Mouse (Mus musculus) MEL (cell line): ENCODE results near the gene Map10. TPM values are rescaled to one million over a fixed set of nuclear protein-coding genes. Genes with fewer than 3 reads are reported as not detected.

ENCODE experiments used
- DNase-seq: peaks from one replicate; pipeline ENCODE4 v3.0.0; 2011; ENCODE audit warnings: low read depth, low spot score
- H3K27ac ChIP-seq: 2 replicates; pipeline ENCODE4 v1.5.1; 2012; ENCODE audit warnings: low read depth, mild to moderate bottlenecking, control low read depth, low read length, moderate library complexity; ENCODE audit not compliant: control insufficient read depth
- H3K27me3 ChIP-seq, 2 experiments: fragments of 150-350 bp in 1 of 2; sonication (generic) in 1 of 2; 2 replicates each; pipeline ENCODE4 v1.6.1; 2012; ENCODE audit warnings: low read length in 2 of 2, mild to moderate bottlenecking in 2 of 2, improper control_type of control experiment in 1 of 2, moderate library complexity in 1 of 2; ENCODE audit not compliant: insufficient read depth in 2 of 2, control insufficient read depth in 1 of 2
- H3K36me3 ChIP-seq, 2 experiments: 2 replicates each; pipeline ENCODE4 v1.6.1; 2012 to 2014; ENCODE audit warnings: low read length in 2 of 2, improper control_type of control experiment in 1 of 2, inconsistent platforms in 1 of 2, mild to moderate bottlenecking in 1 of 2; ENCODE audit not compliant: insufficient read depth in 2 of 2, control insufficient read depth in 1 of 2
- H3K4me1 ChIP-seq, 2 experiments: fragments of 150-350 bp in 1 of 2; sonication (generic) in 1 of 2; 2 replicates each; pipeline ENCODE4 v1.6.1; 2012; ENCODE audit warnings: low read length in 2 of 2, improper control_type of control experiment in 1 of 2, mild to moderate bottlenecking in 1 of 2; ENCODE audit not compliant: insufficient read depth in 2 of 2, control insufficient read depth in 1 of 2
- H3K4me3 ChIP-seq, 2 experiments: fragments of 150-350 bp in 1 of 2; sonication (generic) in 1 of 2; 2 replicates each; pipeline ENCODE4 v1.5.1; 2012; ENCODE audit warnings: low read depth in 2 of 2, low read length in 2 of 2, mild to moderate bottlenecking in 2 of 2, moderate library complexity in 2 of 2, control low read depth in 1 of 2, improper control_type of control experiment in 1 of 2; ENCODE audit not compliant: control insufficient read depth in 1 of 2, insufficient read depth in 1 of 2
- H3K79me2 ChIP-seq: 2 replicates; pipeline ENCODE4 v1.6.1; 2012; ENCODE audit warnings: mild to moderate bottlenecking, low read length, moderate library complexity; ENCODE audit not compliant: control insufficient read depth, poor library complexity, insufficient read depth
- H3K9ac ChIP-seq: 2 replicates; pipeline ENCODE4 v1.6.1; 2012; ENCODE audit warnings: low read depth, mild to moderate bottlenecking, control low read depth, low read length, moderate library complexity; ENCODE audit not compliant: control insufficient read depth, poor library complexity, severe bottlenecking
- H3K9me3 ChIP-seq: fragments of 150-350 bp; sonication (generic); replicated peaks from 2 replicates; pipeline ENCODE4 v1.6.1; 2012; ENCODE audit warnings: mild to moderate bottlenecking, low read length, improper control_type of control experiment, moderate library complexity; ENCODE audit not compliant: insufficient read depth
- CHD2 ChIP-seq: IDR thresholded peaks from 2 replicates; pipeline ENCODE4 v1.6.1; 2011; ENCODE audit warnings: low read length, improper control_type of control experiment
- GATA1 ChIP-seq: IDR thresholded peaks from 2 replicates; pipeline ENCODE4 v1.6.1; 2011; ENCODE audit warnings: low read depth, low read length, improper control_type of control experiment
- HCFC1 ChIP-seq: IDR thresholded peaks from 2 replicates; pipeline ENCODE4 v1.6.1; 2012; ENCODE audit warnings: low read depth, mild to moderate bottlenecking, inconsistent platforms, low read length, improper control_type of control experiment, moderate library complexity
- KAT2A ChIP-seq: conservative IDR thresholded peaks from 2 replicates; pipeline ENCODE4 v1.6.1; 2012; ENCODE audit warnings: low read depth, low read length, improper control_type of control experiment, inconsistent platforms
- MAFK ChIP-seq: IDR thresholded peaks from 2 replicates; pipeline ENCODE4 v1.6.1; 2011; ENCODE audit warnings: low read depth, mild to moderate bottlenecking, low read length, improper control_type of control experiment, borderline replicate concordance
- MAX ChIP-seq: IDR thresholded peaks from 2 replicates; pipeline ENCODE4 v1.6.1; 2011; ENCODE audit warnings: low read length, improper control_type of control experiment
- MEF2A ChIP-seq: IDR thresholded peaks from 2 replicates; pipeline ENCODE4 v1.6.1; 2014; ENCODE audit warnings: low read depth, mild to moderate bottlenecking, inconsistent platforms, low read length, improper control_type of control experiment; ENCODE audit not compliant: poor library complexity, insufficient replicate concordance, severe bottlenecking; ENCODE audit errors: extremely low read depth
- MXI1 ChIP-seq: IDR thresholded peaks from 2 replicates; pipeline ENCODE4 v1.6.1; 2011; ENCODE audit warnings: mild to moderate bottlenecking, low read depth, low read length, improper control_type of control experiment
- MYB ChIP-seq: IDR thresholded peaks from 2 replicates; pipeline ENCODE4 v1.6.1; 2011; ENCODE audit warnings: mild to moderate bottlenecking, low read depth, low read length, improper control_type of control experiment
- MYC ChIP-seq: IDR thresholded peaks from 2 replicates; pipeline ENCODE4 v1.6.1; 2011; ENCODE audit warnings: low read depth, mild to moderate bottlenecking, low read length, improper control_type of control experiment, moderate library complexity
- NRF1 ChIP-seq: IDR thresholded peaks from 2 replicates; pipeline ENCODE4 v1.6.1; 2014; ENCODE audit warnings: low read depth, mild to moderate bottlenecking, inconsistent platforms, low read length, improper control_type of control experiment, moderate library complexity; ENCODE audit not compliant: poor library complexity, insufficient read depth, severe bottlenecking
- POLR2A ChIP-seq, 2 experiments: IDR thresholded peaks; 2 replicates each; pipeline ENCODE4 v1.6.1; 2011 to 2012; ENCODE audit warnings: low read length in 2 of 2, mild to moderate bottlenecking in 2 of 2, control low read depth in 1 of 2, improper control_type of control experiment in 1 of 2, low read depth in 1 of 2, moderate library complexity in 1 of 2; ENCODE audit not compliant: control insufficient read depth in 1 of 2, insufficient read depth in 1 of 2, poor library complexity in 1 of 2
- POLR2AphosphoS2 ChIP-seq: IDR thresholded peaks from 2 replicates; pipeline ENCODE4 v1.6.1; 2011; ENCODE audit warnings: low read length, improper control_type of control experiment
- SMC3 ChIP-seq: IDR thresholded peaks from 2 replicates; pipeline ENCODE4 v1.6.1; 2011; ENCODE audit warnings: low read depth, low read length, improper control_type of control experiment
- TCF12 ChIP-seq: IDR thresholded peaks from 2 replicates; pipeline ENCODE4 v1.6.1; 2014; ENCODE audit warnings: low read depth, mild to moderate bottlenecking, inconsistent platforms, low read length, improper control_type of control experiment, moderate library complexity
- ZC3H11A ChIP-seq: IDR thresholded peaks from 2 replicates; pipeline ENCODE4 v1.6.1; 2012; ENCODE audit warnings: low read depth, mild to moderate bottlenecking, inconsistent platforms, low read length, improper control_type of control experiment
- ZKSCAN1 ChIP-seq: IDR thresholded peaks from 2 replicates; pipeline ENCODE4 v1.6.1; 2012; ENCODE audit warnings: low read depth, mild to moderate bottlenecking, inconsistent platforms, low read length, improper control_type of control experiment, moderate library complexity
- polyA plus RNA-seq, 2 experiments: library from polyadenylated mRNA; stranded (reverse) in 1 of 2; unstranded in 1 of 2; fragments of >175 nt in 1 of 2; fragments of >200 nt in 1 of 2; gene quantifications; 2 replicates each; pipeline versions ENCODE4 v1.2.1 to v1.2.4; 2012; ENCODE audit warnings: low replicate concordance in 2 of 2, low read depth in 1 of 2; ENCODE audit not compliant: insufficient read length in 2 of 2, insufficient read depth in 1 of 2, missing spikeins in 1 of 2
- total RNA-seq: library from RNA; depleted of rRNA; stranded (reverse); fragments of 300-350 nt; gene quantifications from 2 replicates; pipeline ENCODE4 v1.2.3, GENCODE M21; 2012

Gene Map10
- total and polyA plus RNA-seq, 3 experiments: not detected

DNA sequence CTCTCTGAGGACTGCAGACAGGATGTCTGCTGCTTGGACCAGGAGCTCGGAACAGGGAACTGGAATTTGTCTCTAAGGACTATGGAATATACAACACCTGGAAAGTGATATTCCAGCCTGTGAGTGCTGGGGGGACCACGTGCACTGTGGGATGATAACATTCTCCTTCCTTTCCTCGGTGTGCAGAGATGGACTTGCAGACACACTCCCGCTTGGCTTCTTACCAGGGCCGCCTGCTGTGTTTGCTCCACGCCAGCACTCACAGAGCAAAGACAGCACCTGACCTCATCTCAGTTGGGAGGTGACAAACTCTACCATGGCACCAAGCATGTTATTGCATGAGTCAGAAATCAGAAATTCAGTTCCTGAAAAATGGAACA, 7.0 kb upstream of the Map10 start:
- Histone ChIP-seq H3K4me1 (no peaks in the 10 kb centered on the region), H3K9ac (no peak overlapping the region), H3K27me3 (no peaks in the 10 kb centered on the region), H3K27ac (no peak overlapping the region), H3K4me3 (no peak overlapping the region), H3K9me3 (no peaks in the 10 kb centered on the region), H3K36me3 (no peaks in the 10 kb centered on the region), H3K79me2 (no peaks in the 10 kb centered on the region)
- no peak for TF ChIP-seq HCFC1
- TF ChIP-seq MAX: no peak
- no peak for TF ChIP-seq SMC3
- no peak for TF ChIP-seq MYC
- TF ChIP-seq ZC3H11A: no peak
- no peak for TF ChIP-seq ZKSCAN1
- no peak for TF ChIP-seq POLR2AphosphoS2
- no peak for TF ChIP-seq MXI1
- TF ChIP-seq TCF12: no peak
- TF ChIP-seq MAFK: no peak
- TF ChIP-seq MYB: no peak
- DNase-seq: no peak

DNA sequence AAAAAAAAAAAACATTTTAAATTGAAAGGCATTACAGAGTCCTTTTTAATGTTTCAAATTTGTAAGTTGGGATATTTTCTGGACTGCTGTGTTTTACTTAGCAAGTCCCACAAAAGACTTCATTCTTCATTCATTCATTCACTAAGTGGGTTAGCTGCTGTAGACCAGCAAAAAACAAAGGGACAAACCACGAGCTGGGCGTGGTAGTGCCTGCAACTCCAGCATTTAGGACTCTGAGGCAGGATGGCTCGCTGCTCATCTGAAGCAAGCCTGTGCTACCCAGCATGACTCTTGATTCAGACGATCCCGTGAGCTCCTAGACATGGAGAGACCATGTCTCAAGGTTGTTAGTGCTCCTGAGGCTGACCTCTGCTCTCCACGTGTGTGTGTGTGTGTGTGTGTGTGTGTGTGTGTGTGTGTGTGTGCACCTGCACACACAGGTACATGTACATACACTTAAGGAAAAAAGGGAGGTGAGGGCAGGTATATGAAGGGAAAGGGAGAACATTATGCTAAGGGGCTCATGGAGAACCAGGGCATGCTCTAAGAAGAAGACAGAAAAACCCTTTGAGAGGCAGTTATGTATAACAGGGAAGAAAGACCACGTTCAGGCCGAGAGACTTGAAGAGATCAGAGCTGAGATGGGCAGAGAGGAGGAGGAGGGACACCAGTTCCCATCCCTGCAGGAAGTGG, 4.3 kb upstream of the Map10 start:
- no peak for TF ChIP-seq NRF1
- no peak for TF ChIP-seq HCFC1
- no peak for TF ChIP-seq KAT2A
- no peak for TF ChIP-seq CHD2
- no peak for TF ChIP-seq MYB
- TF ChIP-seq MEF2A: no peak
- no peak for TF ChIP-seq POLR2A (IDR thresholded peaks at IDR 0.05; ENCODE audit: control insufficient read depth in 1 of 2, insufficient read depth in 1 of 2, low read depth in 1 of 2, low read length in 2 of 2, poor library complexity in 1 of 2)
- no peak for TF ChIP-seq GATA1
- DNase-seq: no peak
- Histone ChIP-seq H3K4me1 (no peaks in the 10 kb centered on the region), H3K9ac (no peak overlapping the region), H3K9me3 (no peaks in the 10 kb centered on the region), H3K79me2 (no peaks in the 10 kb centered on the region), H3K27ac (no peak overlapping the region), H3K27me3 (no peaks in the 10 kb centered on the region), H3K4me3 (no peak overlapping the region), H3K36me3 (no peaks in the 10 kb centered on the region)
